Mouse (Mus musculus) embryonic fibroblast, embryonic 13.5 days (primary cell): ENCODE results near the gene Pdia6.

Experiments used
- CTCF ChIP-seq: IDR thresholded peaks from 2 replicates; pipeline ENCODE4 v1.5.1; 2011; ENCODE audit warnings: mild to moderate bottlenecking, control low read depth, low read length, moderate library complexity, borderline replicate concordance; ENCODE audit not compliant: insufficient read depth
- POLR2A ChIP-seq: IDR thresholded peaks from 2 replicates; pipeline ENCODE4 v1.6.1; 2011; ENCODE audit warnings: low read depth, mild to moderate bottlenecking, control low read depth, low read length, moderate library complexity

DNA sequence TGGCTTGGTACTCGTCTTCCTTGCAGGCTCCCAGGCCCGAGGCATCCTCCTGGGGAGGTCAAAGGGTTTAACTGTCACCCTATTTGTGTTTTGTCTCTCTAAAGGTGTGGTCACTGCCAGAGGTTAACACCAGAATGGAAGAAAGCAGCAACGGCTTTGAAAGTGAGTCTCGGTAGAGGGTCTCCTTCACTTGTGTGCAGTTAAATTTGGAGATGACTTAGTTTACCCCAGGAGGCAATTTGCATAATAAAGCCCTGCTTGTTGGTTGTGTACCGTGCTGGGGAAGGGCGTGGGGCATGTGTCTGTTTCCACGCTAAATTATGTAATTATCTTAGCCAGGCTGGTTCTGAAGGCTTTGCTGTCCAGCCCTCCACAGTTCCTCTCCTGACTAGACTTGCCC, 7.5 kb downstream of the Pdia6 start:
- TF ChIP-seq CTCF (no peak), POLR2A (no peak)
